Mouse (Mus musculus): ENCODE measurements around the gene Cited2. TPM values are rescaled to one million over a fixed set of nuclear protein-coding genes. Genes with fewer than 3 reads are reported as not detected.

Gene Cited2
- total and polyA plus RNA-seq, 2 experiments, result 9.2 to 25.6 TPM

DNA sequence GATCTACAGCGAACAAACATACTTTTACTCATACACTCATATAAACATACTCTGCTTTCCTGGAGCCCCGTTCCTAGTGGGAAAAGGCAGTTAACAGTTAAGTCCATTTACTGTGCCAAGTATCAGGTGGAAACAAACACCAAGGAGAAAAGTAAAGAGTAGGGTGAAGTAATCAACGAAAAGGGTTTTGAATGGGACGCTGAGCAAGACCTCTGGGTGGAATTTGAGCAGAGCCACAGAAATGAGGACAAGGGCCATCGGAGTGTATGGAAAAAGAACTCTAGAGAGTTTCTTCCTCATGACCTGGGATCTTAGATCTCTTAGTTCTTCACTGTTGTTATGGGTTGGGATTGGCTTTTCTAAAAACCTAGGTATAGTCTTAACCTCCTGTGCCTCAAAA is 3.4 kb upstream of the Cited2 start:
- H3K79me2 ChIP-seq (ENCODE audit: control insufficient read depth, insufficient read depth, low read length), result peaks cover 10% of the 10 kb centered on the region; the same call in 1 of the 2 replicates
- no peak for TF ChIP-seq CTCF (IDR thresholded peaks at IDR 0.05; ENCODE audit: low read depth, low read length)
- TF ChIP-seq POLR2A (IDR thresholded peaks at IDR 0.05; ENCODE audit: extremely low read depth, insufficient read depth, low read length), result no peak
- no peaks in the 10 kb centered on the region; the same call in 1 of the 2 replicates for H3K4me1 ChIP-seq (ENCODE audit: control insufficient read depth, insufficient read depth, low read length)
- H3K27ac ChIP-seq (replicated peaks; ENCODE audit: insufficient read depth, low read depth, low read length), result no peak overlapping the region
- H3K9ac ChIP-seq (ENCODE audit: low read depth, low read length), result no peak overlapping the region
- H3K27me3 ChIP-seq (ENCODE audit: control insufficient read depth, insufficient read depth, low read length), result no peaks in the 10 kb centered on the region
- DNase-seq (ENCODE audit: extremely low read depth, low read depth, low spot score), result peak; percentile 53
- H3K36me3 ChIP-seq (ENCODE audit: control insufficient read depth, insufficient read depth, low read length), result no peaks in the 10 kb centered on the region
- 39% methylated on average over 5 of the region's 5 CpGs for WGBS
- no peak overlapping the region for H3K4me3 ChIP-seq (ENCODE audit: insufficient read depth, low read depth, low read length)

DNA sequence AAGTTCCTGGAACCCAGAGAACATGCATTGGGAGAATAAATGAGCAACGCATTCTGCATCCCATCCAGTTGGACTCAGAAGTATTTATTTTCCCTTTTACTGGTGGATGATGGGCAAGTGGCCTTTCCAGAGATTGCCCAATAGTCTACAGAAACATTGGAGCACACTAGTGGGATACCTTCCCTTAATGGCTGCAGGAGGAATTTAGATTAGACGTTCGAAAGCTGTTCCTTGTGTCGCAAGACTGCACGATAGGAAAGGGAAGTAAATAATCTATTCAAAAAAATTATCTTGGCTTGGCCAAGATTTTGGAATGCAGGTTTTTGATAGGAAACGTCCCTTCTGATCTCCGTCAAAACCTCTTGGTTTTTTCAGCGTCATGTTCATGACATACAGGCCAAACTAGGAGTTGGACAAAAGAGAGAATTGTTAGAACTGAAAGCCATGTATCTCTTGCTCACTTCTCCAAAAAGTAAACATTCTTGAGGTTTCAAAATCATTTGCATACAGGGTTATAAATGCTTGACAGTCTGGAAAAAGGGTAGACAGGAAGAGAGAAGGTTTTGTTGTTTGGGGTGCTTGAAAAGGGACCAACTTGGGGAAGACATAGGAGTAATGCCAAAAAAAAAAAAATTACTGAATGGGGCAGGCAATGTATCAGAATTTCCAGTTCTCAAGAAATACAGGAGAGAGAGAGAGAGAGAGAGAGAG is 2.0 kb upstream of the Cited2 start:
- peak; percentile 79 for DNase-seq (ENCODE audit: extremely low read depth, low read depth, low spot score)
- peaks cover 2% of the 10 kb centered on the region; the same call in 1 of the 2 replicates for H3K4me1 ChIP-seq (ENCODE audit: control insufficient read depth, insufficient read depth, low read length)
- H3K4me3 ChIP-seq (ENCODE audit: insufficient read depth, low read depth, low read length), result no peak overlapping the region
- no peaks in the 10 kb centered on the region for H3K27me3 ChIP-seq (ENCODE audit: control insufficient read depth, insufficient read depth, low read length)
- H3K27ac ChIP-seq (replicated peaks; ENCODE audit: insufficient read depth, low read depth, low read length), result peak overlapping the region; percentile 91; the same call in 1 of the 2 replicates
- 26% methylated on average over 8 of the region's 8 CpGs for WGBS
- no peak for TF ChIP-seq CTCF (IDR thresholded peaks at IDR 0.05; ENCODE audit: low read depth, low read length)
- TF ChIP-seq POLR2A (IDR thresholded peaks at IDR 0.05; ENCODE audit: extremely low read depth, insufficient read depth, low read length), result no peak
- H3K36me3 ChIP-seq (ENCODE audit: control insufficient read depth, insufficient read depth, low read length), result no peaks in the 10 kb centered on the region
- H3K9ac ChIP-seq (ENCODE audit: low read depth, low read length), result no peak overlapping the region
- H3K79me2 ChIP-seq (ENCODE audit: control insufficient read depth, insufficient read depth, low read length), result peaks cover 10% of the 10 kb centered on the region; the same call in 1 of the 2 replicates

DNA sequence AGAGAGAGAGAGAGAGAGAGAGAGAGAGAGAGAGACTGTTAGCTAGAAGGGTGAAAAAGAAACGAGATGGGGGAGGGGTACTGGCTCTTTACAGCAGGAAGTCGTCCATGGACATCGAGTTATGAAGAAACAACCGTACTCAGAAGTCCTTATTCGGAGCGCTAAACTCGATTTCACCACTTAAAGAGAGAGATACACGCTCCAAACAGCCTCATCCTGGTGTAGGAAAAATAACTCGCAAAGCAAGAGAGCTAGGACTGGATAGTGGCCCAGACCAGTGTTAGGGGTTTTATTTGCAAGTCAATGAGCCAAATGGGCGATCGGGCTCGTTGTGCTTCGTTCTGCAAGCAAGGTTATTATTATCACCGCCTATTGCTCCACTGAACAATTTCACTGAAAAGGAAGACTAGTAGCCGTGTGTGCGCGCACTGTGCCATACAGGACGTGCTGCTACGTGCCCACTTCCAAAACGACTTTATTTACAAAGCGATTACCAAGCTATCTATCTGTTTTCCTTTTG is 1.4 kb upstream of the Cited2 start:
- Histone ChIP-seq H3K79me2 (ENCODE audit: control insufficient read depth, insufficient read depth, low read length) (peaks cover 10% of the 10 kb centered on the region; the same call in 1 of the 2 replicates), H3K36me3 (ENCODE audit: control insufficient read depth, insufficient read depth, low read length) (no peaks in the 10 kb centered on the region), H3K27ac (replicated peaks; ENCODE audit: insufficient read depth, low read depth, low read length) (peak overlapping the region; percentile 91), H3K27me3 (ENCODE audit: control insufficient read depth, insufficient read depth, low read length) (no peaks in the 10 kb centered on the region), H3K4me3 (ENCODE audit: insufficient read depth, low read depth, low read length) (peak overlapping the region; percentile 79), H3K4me1 (ENCODE audit: control insufficient read depth, insufficient read depth, low read length) (peaks cover 7% of the 10 kb centered on the region), H3K9ac (ENCODE audit: low read depth, low read length) (peak overlapping the region; percentile 69)
- WGBS, result 0% methylated on average over 21 of the region's 21 CpGs
- DNase-seq (ENCODE audit: extremely low read depth, low read depth, low spot score), result no peak
- TF ChIP-seq CTCF (IDR thresholded peaks at IDR 0.05; ENCODE audit: low read depth, low read length) (no peak), POLR2A (IDR thresholded peaks at IDR 0.05; ENCODE audit: extremely low read depth, insufficient read depth, low read length) (no peak)

DNA sequence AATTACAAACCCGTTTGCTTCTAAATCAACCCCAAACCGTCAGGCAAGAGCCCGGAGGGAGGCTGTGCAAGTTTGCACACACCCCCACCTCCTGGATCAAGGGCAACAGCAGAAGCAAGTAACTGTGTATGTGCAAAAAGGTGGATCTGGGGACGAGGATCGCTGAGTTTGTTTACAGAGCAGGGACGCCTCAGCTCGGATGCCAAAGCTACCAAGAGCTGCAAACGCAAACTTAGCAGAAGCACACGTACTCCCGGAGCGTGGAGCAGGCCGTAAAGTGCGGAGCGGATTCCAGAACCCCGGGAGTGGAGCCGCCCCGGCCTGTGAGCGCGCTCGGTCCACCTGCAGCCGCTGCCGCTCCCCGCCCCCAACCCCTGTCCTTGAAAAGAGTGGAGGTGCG is 860 bp upstream of the Cited2 start:
- peak overlapping the region; percentile 97 for H3K27ac ChIP-seq (replicated peaks; ENCODE audit: insufficient read depth, low read depth, low read length)
- H3K4me3 ChIP-seq (ENCODE audit: insufficient read depth, low read depth, low read length), result peak overlapping the region; percentile 79
- H3K27me3 ChIP-seq (ENCODE audit: control insufficient read depth, insufficient read depth, low read length), result no peaks in the 10 kb centered on the region
- TF ChIP-seq CTCF (IDR thresholded peaks at IDR 0.05; ENCODE audit: low read depth, low read length) (0 out of 2 replicates have a peak, but pooled peaks have one; percentile 11), POLR2A (IDR thresholded peaks at IDR 0.05; ENCODE audit: extremely low read depth, insufficient read depth, low read length) (0 out of 2 replicates have a peak, but pooled peaks have one; percentile 25)
- WGBS, result under 1% methylated on average over 24 of the region's 24 CpGs
- DNase-seq (ENCODE audit: extremely low read depth, low read depth, low spot score), result peak; percentile 99
- H3K4me1 ChIP-seq (ENCODE audit: control insufficient read depth, insufficient read depth, low read length), result peaks cover 9% of the 10 kb centered on the region
- H3K79me2 ChIP-seq (ENCODE audit: control insufficient read depth, insufficient read depth, low read length), result peaks cover 10% of the 10 kb centered on the region; the same call in 1 of the 2 replicates
- no peaks in the 10 kb centered on the region for H3K36me3 ChIP-seq (ENCODE audit: control insufficient read depth, insufficient read depth, low read length)
- peak overlapping the region; percentile 85 for H3K9ac ChIP-seq (ENCODE audit: low read depth, low read length)

DNA sequence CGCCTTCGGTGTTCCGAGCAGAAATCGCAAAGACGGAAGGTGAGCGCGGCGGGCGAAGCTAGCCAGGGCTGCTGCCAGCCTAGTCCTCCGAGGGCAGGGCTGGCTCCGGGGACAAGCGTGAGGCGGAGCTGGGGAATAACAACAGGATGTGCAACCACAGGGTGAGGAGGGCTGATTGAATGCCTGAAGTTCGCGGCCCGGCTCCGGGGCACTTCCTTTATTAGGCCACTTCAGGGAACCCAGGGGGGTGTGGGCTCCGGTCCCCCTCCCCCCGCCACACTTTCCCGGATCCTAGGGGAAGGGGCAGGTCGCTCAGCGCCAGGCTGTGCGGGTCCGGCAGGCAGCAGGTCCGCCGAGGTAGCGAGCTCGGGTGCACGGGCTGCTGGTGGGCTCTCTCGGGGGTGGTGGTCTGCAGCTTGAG is 413 bp downstream of the Cited2 start:
- H3K79me2 ChIP-seq (ENCODE audit: control insufficient read depth, insufficient read depth, low read length), result peaks cover 10% of the 10 kb centered on the region; the same call in 1 of the 2 replicates
- H3K27ac ChIP-seq (replicated peaks; ENCODE audit: insufficient read depth, low read depth, low read length), result peak overlapping the region; percentile 92
- under 1% methylated on average over 30 of the region's 30 CpGs for WGBS
- H3K4me1 ChIP-seq (ENCODE audit: control insufficient read depth, insufficient read depth, low read length), result peaks cover 9% of the 10 kb centered on the region
- H3K4me3 ChIP-seq (ENCODE audit: insufficient read depth, low read depth, low read length), result peak overlapping the region; percentile 79
- H3K27me3 ChIP-seq (ENCODE audit: control insufficient read depth, insufficient read depth, low read length), result no peaks in the 10 kb centered on the region
- H3K9ac ChIP-seq (ENCODE audit: low read depth, low read length), result peak overlapping the region; percentile 91
- DNase-seq (ENCODE audit: extremely low read depth, low read depth, low spot score), result no peak
- H3K36me3 ChIP-seq (ENCODE audit: control insufficient read depth, insufficient read depth, low read length), result no peaks in the 10 kb centered on the region
- no peak for TF ChIP-seq POLR2A (IDR thresholded peaks at IDR 0.05; ENCODE audit: extremely low read depth, insufficient read depth, low read length)

Data from liver, adult 2 months (tissue).